Comparison of ENCODE assay signal across 15 mouse cellular contexts in the genomic region with DNA sequence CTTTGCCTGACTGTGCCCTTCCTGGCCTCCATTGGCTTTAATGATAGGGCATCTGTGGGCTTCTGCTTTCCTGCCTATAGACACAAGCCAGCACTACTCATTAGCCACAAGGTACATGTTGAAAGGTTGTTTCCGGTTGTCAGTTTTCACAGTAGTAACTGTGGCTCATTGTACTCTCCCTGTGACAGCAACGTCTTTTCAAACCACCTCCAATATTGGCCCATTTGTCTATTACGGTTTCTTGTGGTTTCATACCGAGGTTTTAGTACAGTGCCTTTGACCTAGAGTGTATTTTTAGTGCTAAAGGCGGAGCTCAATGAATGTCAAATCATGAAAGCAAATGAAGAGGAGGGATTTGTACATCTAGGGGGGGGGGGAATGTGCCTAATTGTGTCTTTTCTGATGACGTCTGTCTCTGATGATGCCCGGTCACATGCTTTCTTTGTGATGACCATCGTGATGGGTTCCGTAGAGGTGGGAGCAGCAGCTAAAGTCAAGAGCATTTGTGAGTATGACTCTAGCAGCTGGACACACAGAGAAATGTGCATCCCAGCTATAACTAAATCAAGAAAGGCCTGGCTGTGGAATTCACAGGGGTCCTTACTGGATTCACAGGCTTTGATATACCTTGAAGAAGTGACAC.
DNase-seq lines count a peak whose midpoint lies in the region; ATAC-seq lines count a peak whose summit lies in the region.
"Had no signal": no experiment of that assay in that cellular context is flagged by ENCODE, and none has a peak within 500 bp of the region (broad histone marks: within the 10 kb centered on the region; RNA-seq: fewer than 3 reads in every experiment).

No protein-coding gene starts in this region.

- DNase-seq in A20 (ENCODE audit: low read depth, low spot score): peak; percentile 74
- peak; percentile 69 for DNase-seq in CD4-positive, CD25-positive, alpha-beta regulatory T cell, adult 2 months (ENCODE audit: low read depth, low spot score)
- peak; percentile 65 for DNase-seq in naive thymus-derived CD4-positive, alpha-beta T cell, adult 2 months (ENCODE audit: low read depth)
- DNase-seq in kidney, postnatal 14 days: no peak
- no peak for DNase-seq in left cerebral cortex, adult 11 months (ENCODE audit: low spot score)
- DNase-seq: cerebellum, adult 9-11 months; gastrocnemius, postnatal 10 days; heart, postnatal 10 days; kidney, postnatal 10 days; right cerebral cortex, postnatal 14 days had no signal

- peak; percentile 70 for ATAC-seq in granulocyte monocyte progenitor cell, adult 5-6 weeks (replicated peaks; ENCODE audit: poor library complexity, severe bottlenecking)
- ATAC-seq in megakaryocyte-erythroid progenitor cell, adult 5-6 weeks (replicated peaks; ENCODE audit: low FRiP score, low TSS enrichment, poor library complexity, severe bottlenecking): no peak
- ATAC-seq: intestine, postnatal 0 days; midbrain, embryonic 16.5 days; Patski had no signal

Comparison
In these comparisons a context has a peak if more than half of its experiments do, and no peak if none do; other contexts are left out.
1. DNase-seq: peak in A20 (single experiment), CD4-positive, CD25-positive, alpha-beta regulatory T cell, adult 2 months (single experiment) and naive thymus-derived CD4-positive, alpha-beta T cell, adult 2 months (single experiment); none in kidney, postnatal 14 days (single experiment) and left cerebral cortex, adult 11 months (single experiment).